Mouse (Mus musculus) hindbrain, embryonic 15.5 days (tissue): ENCODE measurements around the gene Abi3. TPM values are rescaled to one million over a fixed set of nuclear protein-coding genes. Genes with fewer than 3 reads are reported as not detected.

Experiments
- ATAC-seq: fragments of 200-750 bp; cut with Nextera tagmentation; 2 replicates; pipeline ENCODE4 v1.8.0; 2017; ENCODE audit warnings: low read depth, moderate number of reproducible peaks, moderate TSS enrichment; ENCODE audit not compliant: low FRiP score
- H3K27ac ChIP-seq: fragments of 300-500 bp; sonication (generic); replicated peaks from 2 replicates; pipeline ENCODE4 v1.5.1; 2015; ENCODE audit warnings: mild to moderate bottlenecking, inconsistent platforms
- H3K27me3 ChIP-seq: fragments of 300-500 bp; sonication (generic); 2 replicates; pipeline ENCODE4 v1.6.1; 2015; ENCODE audit warnings: control low read depth, inconsistent platforms
- H3K36me3 ChIP-seq: fragments of 300-500 bp; sonication (generic); 2 replicates; pipeline ENCODE4 v1.6.1; 2015; ENCODE audit warnings: control low read depth, inconsistent platforms
- H3K4me1 ChIP-seq: fragments of 300-500 bp; sonication (generic); replicated peaks from 2 replicates; pipeline ENCODE4 v1.6.1; 2015; ENCODE audit warnings: control low read depth, inconsistent platforms
- H3K4me2 ChIP-seq: fragments of 300-500 bp; sonication (generic); 2 replicates; pipeline ENCODE4 v1.6.1; 2015; ENCODE audit warnings: moderate library complexity, mild to moderate bottlenecking, inconsistent platforms
- H3K4me3 ChIP-seq: fragments of 300-500 bp; sonication (generic); 2 replicates; pipeline ENCODE4 v1.5.1; 2015; ENCODE audit warnings: mild to moderate bottlenecking, inconsistent platforms
- H3K9ac ChIP-seq: fragments of 300-500 bp; sonication (generic); 2 replicates; pipeline ENCODE4 v1.6.1; 2015; ENCODE audit warnings: inconsistent platforms
- H3K9me3 ChIP-seq: fragments of 300-500 bp; sonication (generic); 2 replicates; pipeline ENCODE4 v1.6.1; 2016; ENCODE audit warnings: control low read depth, inconsistent platforms
- WGBS: fragments of 180-500 bp; shearing (Covaris S2); methylation state at CpG from one replicate; pipeline ENCODE4 v1.1.7; 2015; 5-methylcytosine and 5-hydroxymethylcytosine counted together
- polyA plus RNA-seq: library from polyadenylated mRNA; unstranded; fragments of >200 nt; fragmentation: Nextera tagmentation; extraction: Ambion mirVana; gene quantifications from 2 replicates; pipeline ENCODE4 v1.2.1, GENCODE M21; 2015

The Abi3 gene
- polyA plus RNA-seq, 1 experiment from 2014 or later = 1.1 TPM

DNA sequence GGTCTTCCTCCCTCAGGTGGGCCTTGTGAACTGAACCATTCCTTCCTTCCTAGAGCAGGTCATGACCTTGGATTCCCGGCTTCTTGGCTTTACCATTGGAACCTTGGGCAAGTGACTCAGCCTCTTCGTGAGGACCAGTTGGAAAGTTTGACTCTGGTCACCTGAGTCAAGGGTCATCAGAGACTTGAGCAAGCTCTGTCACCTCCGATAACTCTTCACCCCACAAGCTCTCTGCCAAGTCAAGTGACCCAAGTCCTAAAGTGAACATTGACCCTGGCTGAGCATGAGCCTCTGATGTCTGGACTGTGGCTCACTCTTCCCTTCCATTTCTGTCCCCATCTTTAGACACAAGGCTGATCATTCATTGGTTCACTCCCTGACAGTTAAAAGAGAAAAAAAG, 20.8 kb downstream of the Abi3 start:
- Histone ChIP-seq H3K4me2 (no peak overlapping the region), H3K4me3 (no peak overlapping the region), H3K36me3 (no peaks in the 10 kb centered on the region), H3K27me3 (peaks cover 28% of the 10 kb centered on the region), H3K4me1 (peaks cover 13% of the 10 kb centered on the region), H3K27ac (no peak overlapping the region), H3K9ac (no peak overlapping the region), H3K9me3 (no peaks in the 10 kb centered on the region)
- no peak for ATAC-seq
- 92% methylated on average over 3 of the region's 3 CpGs for WGBS

DNA sequence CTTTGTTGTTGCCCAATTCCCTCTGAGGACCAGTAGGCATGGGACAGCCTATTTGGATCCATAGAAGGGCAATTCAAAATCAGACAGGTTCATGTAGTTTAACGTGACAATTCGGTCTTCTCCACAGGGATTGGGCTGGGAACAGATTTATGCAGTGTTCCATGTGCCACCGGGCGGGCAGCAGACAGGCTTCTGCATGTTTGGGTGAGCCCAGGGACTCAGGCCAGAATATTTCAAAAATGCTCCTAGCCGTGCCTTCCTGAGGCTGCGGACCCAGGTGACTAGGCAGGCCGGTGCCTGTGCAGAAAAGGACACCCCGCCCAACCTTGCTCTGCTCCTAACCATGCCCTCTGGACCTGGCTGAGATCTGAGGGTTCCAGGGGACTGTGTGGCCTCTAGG, 23.1 kb downstream of the Abi3 start:
- no peak overlapping the region for H3K4me2 ChIP-seq
- no peaks in the 10 kb centered on the region for H3K36me3 ChIP-seq
- no peak for ATAC-seq
- peaks cover 4% of the 10 kb centered on the region; the same call in 1 of the 2 replicates for H3K4me1 ChIP-seq
- H3K9me3 ChIP-seq = no peaks in the 10 kb centered on the region
- no peak overlapping the region for H3K4me3 ChIP-seq
- H3K27ac ChIP-seq = no peak overlapping the region
- no peak overlapping the region for H3K9ac ChIP-seq
- 88% methylated on average over 8 of the region's 8 CpGs for WGBS
- H3K27me3 ChIP-seq = peaks cover 13% of the 10 kb centered on the region

GRCm38 (mm10) chr11:95815412-95815811, 26.9 kb downstream of the Abi3 start:
- no peaks in the 10 kb centered on the region for H3K9me3 ChIP-seq
- 77% methylated on average over 9 of the region's 9 CpGs for WGBS
- no peak overlapping the region for H3K4me3 ChIP-seq
- H3K4me1 ChIP-seq = no peaks in the 10 kb centered on the region
- ATAC-seq = no peak
- no peak overlapping the region for H3K27ac ChIP-seq
- no peaks in the 10 kb centered on the region for H3K36me3 ChIP-seq
- no peaks in the 10 kb centered on the region for H3K27me3 ChIP-seq
- no peak overlapping the region for H3K4me2 ChIP-seq
- no peak overlapping the region for H3K9ac ChIP-seq

GRCm38 (mm10) chr11:95814857-95815256, 27.4 kb downstream of the Abi3 start:
- H3K36me3 ChIP-seq = no peaks in the 10 kb centered on the region
- no peaks in the 10 kb centered on the region for H3K27me3 ChIP-seq
- no peak overlapping the region for H3K4me3 ChIP-seq
- no peak overlapping the region for H3K27ac ChIP-seq
- no peak for ATAC-seq
- no peaks in the 10 kb centered on the region for H3K9me3 ChIP-seq
- H3K4me1 ChIP-seq = no peaks in the 10 kb centered on the region
- H3K9ac ChIP-seq = no peak overlapping the region
- H3K4me2 ChIP-seq = no peak overlapping the region
- 80% methylated on average over 5 of the region's 5 CpGs for WGBS

DNA sequence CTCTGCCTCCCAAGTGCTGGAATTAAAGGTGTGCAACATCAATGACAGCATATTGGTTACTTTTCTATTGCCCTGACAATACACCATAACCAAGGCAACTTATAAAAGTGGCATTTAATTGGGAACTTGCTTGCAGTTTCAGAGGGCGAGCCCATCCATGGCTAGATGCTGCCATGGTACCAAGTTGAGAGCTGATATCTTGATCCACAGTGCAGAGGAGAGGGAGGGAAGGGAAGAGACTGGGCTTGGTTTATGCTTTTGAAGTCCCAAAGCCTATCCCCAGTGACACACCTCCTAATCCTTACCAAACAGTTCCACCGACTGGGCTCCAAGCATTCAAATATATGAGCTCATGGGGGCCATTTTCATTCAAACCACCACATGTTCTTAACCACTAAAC, 28.2 kb downstream of the Abi3 start:
- Histone ChIP-seq H3K27me3 (no peaks in the 10 kb centered on the region), H3K4me1 (no peaks in the 10 kb centered on the region), H3K4me2 (no peak overlapping the region), H3K27ac (no peak overlapping the region), H3K36me3 (no peaks in the 10 kb centered on the region), H3K9me3 (no peaks in the 10 kb centered on the region), H3K4me3 (no peak overlapping the region), H3K9ac (no peak overlapping the region)
- no peak for ATAC-seq
- 95% methylated on average over 2 of the region's 2 CpGs for WGBS

GRCm38 (mm10) chr11:95812224-95812623, 30.1 kb downstream of the Abi3 start:
- no peaks in the 10 kb centered on the region for H3K27me3 ChIP-seq
- H3K36me3 ChIP-seq = no peaks in the 10 kb centered on the region
- H3K4me3 ChIP-seq = no peak overlapping the region
- H3K9me3 ChIP-seq = no peaks in the 10 kb centered on the region
- no peak overlapping the region for H3K27ac ChIP-seq
- 51% methylated on average over 4 of the region's 4 CpGs for WGBS
- H3K4me2 ChIP-seq = no peak overlapping the region
- H3K9ac ChIP-seq = no peak overlapping the region
- no peak for ATAC-seq
- no peaks in the 10 kb centered on the region for H3K4me1 ChIP-seq

DNA sequence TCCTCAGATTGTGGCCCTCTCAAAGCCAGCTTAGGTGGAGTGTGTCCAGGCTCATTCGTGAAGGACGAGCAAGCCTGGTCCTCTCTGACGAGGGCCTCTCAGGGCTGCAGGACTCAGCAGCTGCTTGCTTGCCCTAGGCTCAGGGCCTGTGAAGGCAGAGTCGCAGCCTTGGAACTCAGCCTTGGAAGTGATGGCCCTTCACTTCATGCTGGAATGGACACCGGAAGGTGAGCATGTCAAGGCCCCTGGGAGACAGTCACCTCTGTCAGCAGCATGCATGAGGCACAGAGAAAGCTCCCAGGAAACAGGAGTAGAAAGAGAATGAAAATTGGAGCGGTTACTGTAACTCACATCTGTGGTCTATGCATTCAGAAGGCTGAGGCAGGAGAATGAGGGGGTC, 30.5 kb downstream of the Abi3 start:
- Histone ChIP-seq H3K4me2 (no peak overlapping the region), H3K4me1 (no peaks in the 10 kb centered on the region), H3K9ac (no peak overlapping the region), H3K36me3 (no peaks in the 10 kb centered on the region), H3K9me3 (no peaks in the 10 kb centered on the region), H3K4me3 (no peak overlapping the region), H3K27ac (no peak overlapping the region), H3K27me3 (no peaks in the 10 kb centered on the region)
- ATAC-seq = no peak
- 85% methylated on average over 6 of the region's 6 CpGs for WGBS

GRCm38 (mm10) chr11:95810828-95811227, 31.4 kb downstream of the Abi3 start:
- H3K36me3 ChIP-seq = no peaks in the 10 kb centered on the region
- H3K27me3 ChIP-seq = no peaks in the 10 kb centered on the region
- no peak overlapping the region for H3K4me2 ChIP-seq
- H3K4me3 ChIP-seq = no peak overlapping the region
- H3K9ac ChIP-seq = no peak overlapping the region
- no peaks in the 10 kb centered on the region for H3K4me1 ChIP-seq
- 50% methylated on average over 7 of the region's 7 CpGs for WGBS
- H3K27ac ChIP-seq = no peak overlapping the region
- no peak for ATAC-seq
- no peaks in the 10 kb centered on the region for H3K9me3 ChIP-seq

- Histone ChIP-seq H3K4me3 (no peak overlapping the region), H3K27me3 (no peaks in the 10 kb centered on the region), H3K27ac (no peak overlapping the region), H3K4me1 (no peaks in the 10 kb centered on the region), H3K9me3 (no peaks in the 10 kb centered on the region), H3K4me2 (no peak overlapping the region), H3K36me3 (no peaks in the 10 kb centered on the region), H3K9ac (no peak overlapping the region)
- no peak for ATAC-seq
- 12% methylated on average over 5 of the region's 5 CpGs for WGBS
These were observed 32.7 kb downstream of the Abi3 start for GRCm38 (mm10) chr11:95809603-95810002.

- Histone ChIP-seq H3K9me3 (no peaks in the 10 kb centered on the region), H3K9ac (no peak overlapping the region), H3K4me2 (no peak overlapping the region), H3K4me3 (no peak overlapping the region), H3K27ac (no peak overlapping the region), H3K36me3 (no peaks in the 10 kb centered on the region), H3K27me3 (no peaks in the 10 kb centered on the region), H3K4me1 (no peaks in the 10 kb centered on the region)
- no peak for ATAC-seq
- WGBS = 84% methylated on average over 4 of the region's 5 CpGs
These were observed 33.7 kb downstream of the Abi3 start for GRCm38 (mm10) chr11:95808448-95809011.

DNA sequence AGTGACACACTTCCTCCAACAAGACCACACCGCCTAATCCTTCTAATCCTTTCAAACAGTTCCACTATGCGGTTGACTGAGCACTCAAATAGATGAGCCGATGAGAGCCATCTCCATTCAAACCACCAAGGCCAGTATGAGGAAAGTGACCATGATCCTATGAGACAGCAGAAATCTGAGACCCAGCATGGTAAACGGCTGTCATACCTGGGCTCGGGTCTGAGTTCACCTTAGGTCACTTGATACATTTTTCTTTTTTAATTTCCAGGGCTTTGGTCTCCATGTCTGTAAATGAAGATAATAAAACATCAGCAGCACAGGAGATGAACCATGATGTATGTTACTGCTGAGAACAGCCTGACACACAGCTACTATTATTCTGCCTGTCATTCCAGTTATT, 34.4 kb downstream of the Abi3 start:
- 97% methylated on average over 5 of the region's 5 CpGs for WGBS
- Histone ChIP-seq H3K36me3 (no peaks in the 10 kb centered on the region), H3K9ac (no peak overlapping the region), H3K9me3 (no peaks in the 10 kb centered on the region), H3K4me3 (no peak overlapping the region), H3K27me3 (no peaks in the 10 kb centered on the region), H3K4me1 (no peaks in the 10 kb centered on the region), H3K27ac (no peak overlapping the region), H3K4me2 (no peak overlapping the region)
- ATAC-seq = no peak

- H3K4me3 ChIP-seq = no peak overlapping the region
- H3K9ac ChIP-seq = no peak overlapping the region
- ATAC-seq = no peak
- 61% methylated on average over 3 of the region's 3 CpGs for WGBS
- no peaks in the 10 kb centered on the region for H3K27me3 ChIP-seq
- no peaks in the 10 kb centered on the region for H3K9me3 ChIP-seq
- no peak overlapping the region for H3K27ac ChIP-seq
- H3K4me2 ChIP-seq = no peak overlapping the region
- no peaks in the 10 kb centered on the region for H3K4me1 ChIP-seq
- no peaks in the 10 kb centered on the region for H3K36me3 ChIP-seq
These were observed 36.7 kb downstream of the Abi3 start for GRCm38 (mm10) chr11:95805527-95805926.

GRCm38 (mm10) chr11:95805010-95805409, 37.3 kb downstream of the Abi3 start:
- H3K4me2 ChIP-seq = no peak overlapping the region
- WGBS = 72% methylated on average over 5 of the region's 5 CpGs

More at GRCm38 (mm10) chr11:95805010-95805409, 37.3 kb downstream of the Abi3 start:
- ATAC-seq = no peak
- no peaks in the 10 kb centered on the region for H3K27me3 ChIP-seq
- no peaks in the 10 kb centered on the region for H3K4me1 ChIP-seq
- no peaks in the 10 kb centered on the region for H3K36me3 ChIP-seq
- H3K4me3 ChIP-seq = no peak overlapping the region
- H3K27ac ChIP-seq = no peak overlapping the region
- no peaks in the 10 kb centered on the region for H3K9me3 ChIP-seq
- no peak overlapping the region for H3K9ac ChIP-seq
